Mouse (Mus musculus) thymus, postnatal 0 days (tissue): ENCODE data around the gene Map2k1. TPM values are rescaled to one million over a fixed set of nuclear protein-coding genes. Genes with fewer than 3 reads are reported as not detected.
"Not testable (repeated sequence)": the region's sequence is repeated elsewhere in the genome, so short reads cannot be mapped to it uniquely, and the experiment has no call there.

ENCODE experiments used
- DNase-seq: peaks from one replicate; pipeline ENCODE4 v3.0.0-alpha.2; 2015; ENCODE audit warnings: low spot score
- microRNA-seq: library from miRNA; unstranded; fragments of <30 nt; microRNA quantifications from one replicate; pipeline ENCODE4, GENCODE M21; 2016; ENCODE audit warnings: borderline number of aligned reads
- polyA plus RNA-seq: library from polyadenylated mRNA; unstranded; fragments of >200 nt; fragmentation: Nextera tagmentation; extraction: Ambion mirVana; gene quantifications from 2 replicates; pipeline ENCODE4 v1.2.1, GENCODE M21; 2015

The Map2k1 gene
- polyA plus RNA-seq, 1 experiment from 2014 or later = 67.5 TPM

DNA sequence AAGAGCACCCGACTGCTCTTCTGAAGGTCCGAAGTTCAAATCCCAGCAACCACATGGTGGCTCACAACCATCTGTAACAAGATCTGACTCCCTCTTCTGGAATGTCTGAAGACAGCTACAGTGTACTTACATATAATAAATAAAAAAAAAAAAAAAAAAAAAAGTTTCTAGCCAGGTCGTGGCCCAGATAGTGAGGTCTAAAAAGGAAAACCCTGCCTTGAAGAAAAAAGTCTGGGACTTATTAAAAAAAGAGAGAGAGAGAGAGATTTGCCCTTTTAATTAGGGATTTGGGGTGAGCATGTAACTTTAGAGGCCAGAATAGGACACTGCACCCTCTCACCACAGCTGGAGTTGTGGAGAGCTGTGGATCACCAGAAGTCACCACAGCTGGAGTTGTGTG lies 83.5 kb downstream of the Map2k1 start:
- not testable (repeated sequence) for DNase-seq

DNA sequence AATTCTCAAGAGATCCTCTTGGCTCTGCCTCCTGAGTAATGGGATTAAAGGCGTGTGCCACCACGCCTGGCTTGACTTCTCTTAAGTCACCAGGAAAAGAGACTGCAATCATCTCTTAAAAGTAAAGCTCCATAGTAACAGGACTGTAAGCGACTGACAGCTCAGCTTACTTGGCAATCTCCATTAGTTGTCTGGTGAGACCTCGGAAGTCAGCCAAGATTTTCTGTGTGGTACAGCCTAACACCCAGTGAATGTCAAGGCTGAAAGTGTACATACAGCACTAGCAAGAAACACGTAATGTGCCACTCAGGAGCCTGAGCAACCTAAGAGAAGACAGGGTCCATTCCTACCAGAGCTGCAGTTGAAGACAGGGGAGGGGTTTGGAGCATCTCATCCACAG lies 93.0 kb downstream of the Map2k1 start:
- no peak for DNase-seq

DNA sequence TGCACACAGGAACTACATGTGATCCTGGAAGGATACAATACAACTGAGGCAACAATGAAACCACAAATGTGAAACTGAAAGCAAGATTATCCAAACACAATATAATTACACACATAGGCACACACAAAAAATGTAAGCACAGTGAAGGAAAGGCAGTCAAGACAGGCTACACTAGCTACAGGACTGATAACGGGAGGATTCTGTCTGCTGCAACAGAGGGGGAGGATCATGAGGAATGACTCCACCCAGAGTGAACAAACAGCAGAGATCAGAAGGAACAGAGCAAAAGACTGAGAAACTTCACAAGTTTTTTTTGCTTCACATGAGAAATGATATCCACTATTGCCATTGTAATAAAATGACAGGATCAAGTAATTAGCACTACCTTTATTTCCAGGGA lies 96.8 kb downstream of the Map2k1 start:
- DNase-seq = no peak

DNA sequence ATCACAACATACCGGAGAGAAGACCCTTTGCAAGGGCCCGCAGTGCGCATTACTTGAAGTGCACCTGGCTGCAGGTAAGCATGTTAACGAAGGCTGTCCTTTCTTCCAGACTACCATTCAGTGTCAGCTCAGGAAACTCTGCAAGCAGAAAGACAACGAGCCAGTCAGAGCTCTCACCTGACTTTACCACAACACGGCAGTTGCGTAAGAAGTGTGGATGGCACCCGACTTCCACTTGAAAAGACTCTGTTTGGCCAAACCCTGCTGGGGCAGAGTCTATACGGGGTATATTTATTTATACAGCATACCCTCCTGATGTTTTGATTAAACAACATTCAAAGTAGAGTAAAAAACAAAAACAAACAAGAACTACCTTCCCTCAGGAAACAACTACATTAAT lies 113.6 kb downstream of the Map2k1 start:
- DNase-seq = no peak

DNA sequence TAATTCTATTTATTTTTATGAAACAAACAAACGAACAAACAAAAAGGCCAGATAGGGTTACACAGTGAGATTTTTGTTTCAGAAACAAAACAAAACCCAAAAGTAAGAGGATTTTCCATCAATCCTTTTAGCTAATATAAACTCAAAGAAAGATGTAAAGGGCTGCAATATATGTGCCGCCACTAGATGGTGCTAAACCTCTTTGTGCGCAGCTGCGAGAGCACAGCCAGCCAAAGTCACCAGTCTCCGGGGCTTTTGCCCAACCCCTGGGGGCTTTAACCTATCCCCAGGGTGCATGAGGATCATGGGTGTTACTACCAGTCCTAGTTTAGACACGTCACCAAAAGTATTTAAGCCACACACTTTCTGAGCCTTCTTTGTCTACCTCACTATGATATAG lies 114.5 kb downstream of the Map2k1 start:
- DNase-seq = peak; percentile 59

Small RNAs within 50 kb of the gene (microRNA-seq; reads per million reads assigned to microRNA genes)
- gene Gm24106 = not detected

Other genes starting within 250 kb of the Map2k1 start
- gene Smad6, start 231.6 kb downstream of the Map2k1 start, polyA plus RNA-seq = 0.96 and 1.4 TPM in 2 replicates
- gene Lctl, start 136.5 kb downstream of the Map2k1 start, polyA plus RNA-seq = 0.23 TPM in 1 of 2 replicates, not detected in the other
- 9.4 and 11.3 TPM in 2 replicates for gene Zwilch, start 80.5 kb downstream of the Map2k1 start, polyA plus RNA-seq
- 1,382 and 1,420 TPM in 2 replicates for gene Rpl4, start 80.3 kb downstream of the Map2k1 start, polyA plus RNA-seq
- 38.2 and 43.5 TPM in 2 replicates for gene Snapc5, start 74.4 kb downstream of the Map2k1 start, polyA plus RNA-seq
- 1.9 TPM in 2 replicates for gene Uchl4, start 18.4 kb downstream of the Map2k1 start, polyA plus RNA-seq
- 316 and 327 TPM in 2 replicates for gene Tipin, start 27.9 kb upstream of the Map2k1 start, polyA plus RNA-seq
- gene Dis3l, start 87.7 kb upstream of the Map2k1 start, polyA plus RNA-seq = 13.0 and 14.8 TPM in 2 replicates
- 0.58 and 0.75 TPM in 2 replicates for gene Megf11, start 132.0 kb upstream of the Map2k1 start, polyA plus RNA-seq